Mouse (Mus musculus) embryo, embryonic 10 days (tissue): ENCODE data around the gene Mamdc2.

ENCODE experiments used
- DNase-seq: peaks from one replicate; pipeline ENCODE4 v3.0.0-alpha.2; 2015; ENCODE audit warnings: low spot score

Gene Mamdc2

DNA sequence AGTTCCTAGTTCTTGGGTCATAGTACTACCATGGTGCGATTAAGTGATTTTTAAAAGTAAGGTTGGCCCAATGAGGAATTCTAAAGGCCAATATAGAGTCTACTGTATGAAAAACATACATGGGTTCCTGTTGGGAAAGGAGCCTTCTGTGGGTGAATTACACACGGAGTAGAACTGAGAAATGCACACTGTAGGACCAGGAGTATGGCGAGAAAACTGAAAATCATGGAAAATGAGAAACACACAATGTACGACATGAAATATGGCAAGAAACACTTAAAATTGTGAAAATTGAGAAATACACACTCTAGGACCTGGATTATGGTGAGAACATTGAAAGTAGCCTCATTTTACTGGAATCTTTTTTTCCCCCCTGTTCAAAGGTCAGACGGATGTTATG, 91.0 kb downstream of the Mamdc2 start:
- DNase-seq, result no peak

DNA sequence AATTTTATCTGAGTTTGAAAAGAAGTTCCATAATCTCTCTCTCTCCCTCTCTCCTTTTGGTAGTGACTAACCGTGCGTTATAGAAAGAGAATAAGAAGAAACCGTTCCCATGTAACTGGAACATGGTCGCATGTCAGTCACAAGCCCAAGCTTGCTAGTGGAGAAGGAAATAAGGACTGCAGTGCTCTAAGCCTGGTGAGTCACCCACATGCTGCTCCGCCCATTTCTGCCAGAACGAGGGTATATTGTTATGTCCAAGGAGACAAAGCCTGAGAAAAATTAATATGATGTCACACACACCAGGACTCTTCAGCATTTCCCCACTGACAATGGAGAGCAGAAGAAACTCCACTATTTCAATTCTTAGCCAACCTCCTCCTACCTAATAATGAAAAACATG, 93.5 kb downstream of the Mamdc2 start:
- no peak for DNase-seq

DNA sequence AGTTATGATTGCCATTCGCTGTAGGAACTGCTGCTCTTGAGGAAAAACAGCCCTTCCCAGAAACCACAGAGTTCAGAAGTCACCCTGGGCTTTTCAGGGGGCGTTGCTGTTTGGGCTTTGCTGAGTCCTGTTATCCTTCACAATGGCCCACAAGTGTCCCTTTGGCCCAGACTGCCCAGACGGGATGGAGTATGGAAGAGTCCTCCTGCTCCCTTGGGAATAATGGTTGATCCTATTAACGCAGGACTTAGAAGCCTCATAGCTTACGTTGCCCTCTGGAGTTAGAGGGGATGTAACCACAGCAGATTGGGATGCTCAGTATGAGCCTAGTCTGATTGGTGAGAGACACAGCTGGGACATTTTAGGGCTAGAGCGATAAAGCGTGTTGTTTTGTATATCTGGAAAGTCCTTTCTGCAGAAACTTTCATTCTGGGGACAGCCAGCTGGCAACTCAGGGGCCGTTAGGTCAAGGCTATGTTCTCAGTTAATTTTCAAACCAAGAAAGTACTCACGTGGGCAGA, 94.3 kb downstream of the Mamdc2 start:
- peak; percentile 7 for DNase-seq

DNA sequence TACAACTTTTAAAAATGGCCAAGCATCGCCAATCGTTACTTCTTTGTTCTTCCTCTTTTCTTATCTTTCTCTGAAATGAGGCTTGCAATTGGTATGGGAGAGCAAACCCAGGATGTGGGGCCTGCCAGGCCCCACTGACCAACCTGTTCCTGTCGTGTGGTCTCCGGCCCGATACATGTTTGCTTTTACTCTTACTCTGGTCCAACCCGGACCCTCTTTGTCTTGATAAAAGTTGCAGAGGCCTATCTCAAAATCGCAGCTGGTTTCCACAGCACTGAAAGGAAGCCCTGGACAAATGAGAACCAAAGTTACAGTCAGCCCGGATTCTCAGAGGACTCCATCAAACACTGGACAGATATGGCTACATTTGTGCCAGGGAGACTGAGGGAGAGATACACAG, 95.1 kb downstream of the Mamdc2 start:
- no peak for DNase-seq

DNA sequence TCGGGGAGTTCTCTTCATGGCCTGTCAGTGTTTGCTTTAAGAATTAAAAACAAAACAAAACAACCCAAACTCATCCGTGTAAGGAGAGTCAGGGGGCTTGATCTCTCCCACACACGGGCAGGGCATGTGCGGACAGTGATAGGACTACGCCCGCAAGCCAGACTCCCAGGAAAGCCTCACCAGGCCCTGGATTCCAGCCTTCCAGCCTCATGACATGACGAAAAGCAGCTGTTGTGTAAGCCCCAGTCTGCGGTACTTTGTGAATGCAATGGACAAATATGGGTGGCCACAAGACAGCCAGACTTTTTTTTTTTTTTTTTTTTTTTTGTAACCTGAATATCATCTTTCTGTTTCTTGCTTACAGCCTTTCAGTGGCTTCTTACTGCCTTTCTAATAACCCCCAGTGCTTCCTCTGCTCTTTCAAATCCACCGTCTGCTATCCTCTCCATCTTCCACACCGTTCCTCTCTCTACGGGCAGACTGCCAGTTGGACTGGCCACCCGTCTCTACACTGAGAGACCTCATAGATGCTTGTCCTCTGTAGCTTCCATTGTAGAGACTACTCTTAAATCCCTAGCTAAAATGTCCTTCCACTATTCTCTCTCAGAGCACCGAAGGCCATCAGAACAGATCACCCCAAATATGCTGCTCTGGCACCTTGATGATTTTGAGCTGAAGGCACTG, 96.3 kb downstream of the Mamdc2 start:
- peak; percentile 25 for DNase-seq

DNA sequence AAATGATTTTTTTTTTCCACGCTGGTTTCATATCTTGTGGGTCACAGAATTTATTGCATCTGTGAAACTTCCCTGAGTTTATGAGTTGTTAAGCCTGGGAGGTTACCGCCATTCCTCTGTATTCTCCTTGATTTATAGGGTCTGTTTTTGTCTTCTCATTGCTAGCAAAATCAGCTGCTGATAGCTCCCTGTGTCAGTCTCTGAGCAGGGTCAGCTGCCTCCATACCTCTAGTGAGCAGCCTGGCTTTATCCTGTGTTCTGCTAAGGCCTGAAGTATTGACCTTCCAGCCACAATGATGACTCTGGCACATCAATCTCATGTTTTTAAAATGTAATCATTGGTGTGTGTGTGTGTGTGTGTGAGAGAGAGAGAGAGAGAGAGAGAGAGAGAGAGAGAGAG, 98.3 kb downstream of the Mamdc2 start:
- no peak for DNase-seq

DNA sequence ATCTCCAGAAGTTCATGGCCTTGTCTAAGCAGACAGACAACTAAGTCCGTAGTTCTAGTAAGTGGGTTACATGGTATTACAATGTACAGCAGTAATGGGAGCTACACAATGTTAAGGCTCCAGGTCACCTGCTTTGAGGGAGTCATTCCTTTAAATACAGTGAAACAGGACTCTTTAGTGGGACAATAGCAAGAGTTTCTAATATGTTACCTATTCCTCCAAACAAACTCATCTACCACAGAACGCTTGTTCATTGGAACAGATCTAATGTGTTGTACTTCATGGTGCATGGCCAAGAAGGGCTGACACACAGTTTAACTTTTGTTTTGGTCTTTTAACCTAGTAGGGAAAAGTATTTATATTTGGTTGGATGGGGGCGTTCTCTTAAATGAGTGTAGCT, 105.5 kb downstream of the Mamdc2 start:
- DNase-seq, result no peak

DNA sequence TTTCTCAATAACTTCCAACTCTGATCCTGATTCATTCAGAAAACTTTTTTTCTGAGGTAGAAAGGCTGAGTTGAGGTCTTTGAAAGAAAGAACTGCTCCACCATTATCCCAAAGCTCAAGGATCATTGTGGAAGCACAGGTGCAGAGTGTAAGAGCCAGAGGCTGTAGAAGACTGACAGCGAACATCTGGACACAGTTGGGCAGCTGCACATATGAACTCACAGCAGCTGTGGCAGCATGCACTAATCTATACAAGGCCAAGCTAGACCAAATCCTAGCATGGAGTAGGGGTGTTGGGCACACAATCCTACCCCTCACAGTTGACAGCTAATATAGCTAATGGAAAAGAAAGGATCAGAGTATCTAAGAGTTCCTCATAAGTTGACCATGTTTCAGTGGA, 115.4 kb downstream of the Mamdc2 start:
- no peak for DNase-seq

DNA sequence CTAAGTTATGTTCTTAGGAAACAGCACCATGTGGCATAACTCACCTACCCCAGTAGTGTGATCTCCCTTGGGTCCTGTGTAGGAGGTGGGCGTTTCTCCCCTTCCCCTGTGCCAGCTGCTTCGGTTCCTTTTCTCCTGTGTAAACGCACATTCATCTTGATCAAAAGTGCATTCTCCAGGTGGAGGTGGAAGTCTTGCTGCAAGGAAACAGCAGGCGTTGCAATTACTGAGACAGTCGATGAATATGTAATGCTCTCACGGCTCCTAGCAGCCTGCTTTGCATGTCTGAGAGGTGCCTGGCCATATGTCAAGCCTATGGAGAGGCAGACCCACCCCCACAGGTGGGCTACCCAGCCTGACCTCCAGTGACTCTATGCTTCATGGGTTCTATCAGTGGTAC, 117.4 kb downstream of the Mamdc2 start:
- no peak for DNase-seq

DNA sequence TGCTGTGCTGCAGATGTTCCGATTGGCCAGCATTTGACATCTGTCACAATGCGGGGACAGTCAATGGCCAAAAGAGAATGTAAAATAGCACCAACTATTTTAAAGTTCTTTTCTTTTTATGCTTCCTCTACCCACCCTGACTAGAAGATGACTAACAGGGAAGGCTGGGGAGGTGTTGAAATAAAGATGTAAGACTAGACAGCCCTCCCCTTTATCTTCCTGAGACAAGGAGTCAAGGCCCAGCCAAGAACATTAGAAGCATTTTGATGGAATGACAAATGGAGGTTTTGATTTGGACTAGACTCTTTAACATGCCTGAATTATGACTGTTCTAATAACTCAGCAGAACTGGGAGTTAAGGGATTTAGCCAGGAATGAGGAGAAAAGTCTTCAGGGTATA, 118.9 kb downstream of the Mamdc2 start:
- DNase-seq, result no peak

DNA sequence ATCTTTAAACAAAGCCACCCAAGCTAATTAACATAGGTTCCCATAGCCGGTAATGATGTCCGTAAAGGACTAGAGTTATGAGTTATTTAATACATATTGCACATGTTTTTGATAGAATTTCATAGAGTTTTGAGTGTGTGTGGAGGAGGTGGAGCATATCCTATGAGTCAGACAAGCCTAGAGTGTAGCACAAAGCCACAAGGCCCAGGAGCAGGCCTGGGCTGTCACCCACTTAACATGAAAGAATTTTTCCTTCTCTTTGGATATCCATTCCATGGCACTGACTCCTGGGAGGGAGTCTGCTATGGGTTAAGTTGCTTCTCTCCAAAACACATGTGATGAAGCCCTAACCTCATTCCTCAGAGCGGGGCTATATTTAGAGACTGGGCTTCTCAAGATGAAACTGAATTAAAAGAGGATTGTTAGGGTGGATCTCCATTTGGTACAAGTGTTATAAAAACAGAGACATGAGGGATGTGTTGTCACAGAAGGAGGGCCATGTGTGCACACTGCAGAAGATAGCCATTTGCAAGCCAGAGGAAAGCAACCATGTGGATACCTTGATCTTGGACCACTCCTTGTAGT, 121.1 kb downstream of the Mamdc2 start:
- DNase-seq, result no peak

DNA sequence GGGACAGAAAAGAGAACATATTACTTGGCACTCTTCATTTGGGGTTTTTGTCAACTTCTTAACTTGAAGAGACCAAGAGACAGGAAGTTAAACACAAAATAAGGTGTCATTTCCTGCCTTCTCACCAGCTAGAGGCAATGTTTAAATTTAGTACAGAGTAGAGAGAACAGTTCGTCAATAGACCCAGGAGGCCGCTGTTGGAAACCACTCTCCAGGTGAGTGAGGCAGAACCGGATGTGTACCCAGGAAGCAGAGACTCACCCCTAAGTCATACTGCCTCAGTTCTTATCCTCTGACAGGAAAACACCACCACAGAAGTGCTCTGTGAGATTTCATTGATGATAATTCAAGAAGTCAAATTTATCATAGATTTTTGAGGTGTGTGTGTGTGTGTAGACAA, 125.1 kb downstream of the Mamdc2 start:
- DNase-seq, result no peak

DNA sequence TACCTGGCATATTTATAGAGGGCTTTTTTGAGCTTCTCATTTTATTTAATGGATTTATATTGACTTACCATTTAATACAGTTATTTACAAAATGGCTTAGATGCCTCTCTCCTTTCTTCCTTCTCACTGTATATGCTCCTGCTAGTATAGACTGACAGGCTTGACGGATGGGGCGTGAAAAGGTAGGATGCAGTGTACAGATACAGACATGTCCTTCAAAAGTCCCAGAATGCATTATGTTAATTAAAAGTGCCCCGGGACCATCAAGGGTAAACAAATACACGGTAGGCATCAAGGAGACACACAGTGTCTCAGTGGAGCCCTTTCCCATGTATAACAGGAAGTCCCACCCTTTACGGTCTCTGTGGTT, 130.3 kb downstream of the Mamdc2 start:
- no peak for DNase-seq

DNA sequence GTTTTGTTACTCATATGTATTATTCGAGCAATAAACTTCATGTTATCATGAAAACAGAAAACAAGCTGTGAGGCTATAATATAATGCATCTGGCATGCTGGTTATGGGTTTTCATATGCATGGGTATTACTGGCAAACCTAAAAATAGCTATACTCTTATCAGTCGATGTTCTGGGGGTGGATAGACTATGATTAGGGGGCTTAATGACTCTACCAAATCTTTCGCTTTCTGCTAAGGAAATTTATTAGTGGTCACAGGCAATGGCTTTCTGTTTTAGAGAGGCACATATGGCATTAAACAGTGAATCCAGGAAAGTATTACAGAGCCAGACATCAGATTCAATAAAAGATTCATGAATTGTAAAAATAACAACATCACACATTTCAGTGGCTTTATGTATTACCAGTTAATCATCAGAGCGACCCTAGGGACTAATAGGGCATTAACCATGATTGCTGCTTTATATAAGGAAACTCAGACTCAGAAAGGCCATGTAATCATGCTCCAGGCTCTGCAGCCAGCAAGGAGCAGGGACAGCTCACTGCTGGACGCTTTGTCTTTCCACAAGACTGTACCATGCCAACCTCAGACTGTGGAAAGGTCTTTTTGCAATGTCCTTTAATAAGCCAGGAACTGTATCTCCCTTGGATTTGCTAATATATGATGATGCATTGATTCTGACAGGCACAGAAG, 130.8 kb downstream of the Mamdc2 start:
- no peak for DNase-seq

DNA sequence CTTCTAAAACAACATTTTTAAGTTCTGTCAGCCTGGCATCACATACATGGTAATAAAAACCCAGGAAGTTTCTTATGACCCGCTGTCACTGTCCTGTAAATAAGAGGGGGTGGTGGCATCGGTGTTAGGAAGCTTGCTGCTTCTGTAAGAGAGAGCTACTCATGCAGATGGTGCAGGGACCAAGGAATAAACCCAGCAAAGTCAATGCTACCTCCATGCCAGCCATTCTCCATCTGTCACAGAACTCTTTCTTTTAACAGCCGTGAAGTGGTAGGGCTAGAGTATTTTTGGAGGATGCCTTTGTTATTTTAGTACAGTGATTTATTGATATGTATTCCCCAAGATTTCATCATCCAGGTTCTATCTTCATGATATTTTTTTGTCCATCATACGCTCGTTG, 131.4 kb downstream of the Mamdc2 start:
- no peak for DNase-seq

DNA sequence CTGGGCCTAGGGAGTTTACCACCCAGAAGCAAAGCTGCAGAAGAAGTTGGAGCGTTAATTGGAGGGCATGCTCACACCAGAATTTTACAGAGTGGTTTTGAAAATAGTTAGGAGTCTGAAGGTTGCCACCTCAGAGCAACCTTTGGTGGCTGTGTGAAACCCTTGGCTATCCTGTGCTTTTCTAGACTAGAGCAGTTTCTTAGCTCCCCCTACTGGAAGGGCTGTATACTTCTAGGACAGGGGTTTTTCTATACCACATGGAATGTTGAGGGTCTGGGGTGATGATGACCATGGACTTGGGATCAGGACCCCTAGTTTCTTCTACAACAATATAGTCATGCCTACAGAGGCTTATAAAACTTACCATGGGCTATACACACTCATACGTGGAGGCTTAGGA, 138.3 kb downstream of the Mamdc2 start:
- no peak for DNase-seq

DNA sequence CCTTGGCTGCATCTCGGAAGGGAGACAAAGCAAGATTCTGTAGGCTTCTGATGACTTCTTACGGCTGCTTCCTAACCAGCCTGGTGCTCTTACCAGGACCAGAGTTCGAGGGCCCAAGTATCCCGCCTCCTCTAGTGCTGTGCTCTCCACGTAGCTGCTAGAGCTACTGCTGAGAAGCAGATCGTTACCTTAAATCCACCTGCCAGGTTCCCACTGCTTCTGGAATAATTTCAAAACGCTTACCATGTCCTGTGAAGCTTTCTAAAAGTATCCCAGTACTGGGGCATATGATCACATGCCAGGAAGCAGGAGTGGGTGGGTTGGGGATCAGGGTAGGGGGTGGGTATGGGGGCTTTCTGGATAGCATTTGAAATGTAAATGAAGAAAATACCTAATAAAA, 141.6 kb downstream of the Mamdc2 start:
- DNase-seq, result no peak

DNA sequence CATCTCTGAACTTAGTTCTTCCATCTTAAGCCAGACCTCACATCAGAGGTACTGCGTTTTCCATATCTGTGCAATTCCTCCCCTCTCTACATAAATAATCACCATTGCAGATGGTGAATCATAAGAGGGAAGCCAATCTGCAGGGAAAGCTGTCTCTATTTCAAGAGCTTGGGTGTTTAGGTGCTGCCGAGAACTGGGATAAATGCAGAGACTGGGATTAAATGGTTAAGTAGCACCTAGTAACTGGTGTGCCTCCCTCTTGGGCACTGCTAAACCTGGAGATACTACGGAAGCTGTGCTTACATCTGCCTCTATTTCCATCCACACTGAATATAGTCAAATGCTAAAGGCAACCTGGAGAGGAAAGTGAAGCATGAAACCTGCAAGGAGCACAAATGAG, 148.3 kb downstream of the Mamdc2 start:
- no peak for DNase-seq

DNA sequence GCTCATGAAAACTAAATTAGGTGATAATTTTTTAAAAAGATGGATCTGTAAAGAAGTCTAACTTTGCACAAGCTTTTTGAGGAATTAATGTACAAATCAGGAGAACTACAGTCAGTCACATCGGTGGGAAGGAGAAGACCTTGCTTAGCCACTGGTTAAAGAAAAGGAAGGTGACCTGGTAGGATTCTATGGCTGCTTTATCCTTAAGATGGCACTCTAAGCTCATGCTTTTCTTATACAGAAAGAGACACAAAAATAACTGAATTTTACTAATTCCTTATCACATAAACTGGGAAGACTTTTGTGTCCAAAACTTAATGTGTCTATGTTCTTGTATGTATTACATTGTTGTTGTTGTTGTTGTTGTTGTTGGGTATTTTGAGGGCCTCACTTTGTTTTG, 149.3 kb downstream of the Mamdc2 start:
- no peak for DNase-seq

DNA sequence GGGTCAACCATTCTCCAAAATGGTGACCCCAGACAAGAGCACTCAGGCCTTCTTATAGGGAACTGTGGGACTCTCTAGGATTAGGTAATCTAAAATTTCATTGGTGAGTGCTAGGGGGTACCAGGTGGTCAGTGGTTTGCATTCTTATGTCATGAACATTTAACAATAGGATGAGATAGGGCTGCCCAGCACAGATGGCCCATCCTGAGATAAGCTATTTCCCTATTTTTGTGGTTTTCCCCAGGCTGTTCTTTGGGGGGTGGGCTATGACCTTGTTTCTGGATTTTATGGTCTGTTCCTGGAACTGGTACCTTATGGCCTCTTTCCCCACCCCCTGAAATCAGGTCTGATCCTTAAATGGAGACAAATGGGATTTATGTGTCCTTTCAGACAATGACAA, 151.1 kb downstream of the Mamdc2 start:
- DNase-seq, result no peak

DNA sequence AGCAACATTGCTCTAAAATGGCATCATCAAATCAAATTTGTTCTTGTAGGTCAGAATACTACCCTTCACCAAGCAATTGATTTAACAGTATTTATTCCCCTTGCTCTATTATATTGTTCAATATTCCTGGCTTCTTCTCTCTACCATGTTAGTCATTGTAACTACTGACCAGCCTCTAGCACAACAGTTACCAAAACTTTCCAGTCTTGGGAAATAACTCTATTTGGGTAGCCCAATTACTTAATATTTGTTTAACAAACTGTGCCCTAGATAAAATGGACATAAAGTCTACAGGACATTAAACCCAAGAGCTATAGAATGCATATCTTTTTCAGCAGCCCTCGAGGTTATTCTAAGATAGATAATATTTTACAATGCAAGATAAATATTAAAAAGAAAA, 159.0 kb downstream of the Mamdc2 start:
- no peak for DNase-seq

DNA sequence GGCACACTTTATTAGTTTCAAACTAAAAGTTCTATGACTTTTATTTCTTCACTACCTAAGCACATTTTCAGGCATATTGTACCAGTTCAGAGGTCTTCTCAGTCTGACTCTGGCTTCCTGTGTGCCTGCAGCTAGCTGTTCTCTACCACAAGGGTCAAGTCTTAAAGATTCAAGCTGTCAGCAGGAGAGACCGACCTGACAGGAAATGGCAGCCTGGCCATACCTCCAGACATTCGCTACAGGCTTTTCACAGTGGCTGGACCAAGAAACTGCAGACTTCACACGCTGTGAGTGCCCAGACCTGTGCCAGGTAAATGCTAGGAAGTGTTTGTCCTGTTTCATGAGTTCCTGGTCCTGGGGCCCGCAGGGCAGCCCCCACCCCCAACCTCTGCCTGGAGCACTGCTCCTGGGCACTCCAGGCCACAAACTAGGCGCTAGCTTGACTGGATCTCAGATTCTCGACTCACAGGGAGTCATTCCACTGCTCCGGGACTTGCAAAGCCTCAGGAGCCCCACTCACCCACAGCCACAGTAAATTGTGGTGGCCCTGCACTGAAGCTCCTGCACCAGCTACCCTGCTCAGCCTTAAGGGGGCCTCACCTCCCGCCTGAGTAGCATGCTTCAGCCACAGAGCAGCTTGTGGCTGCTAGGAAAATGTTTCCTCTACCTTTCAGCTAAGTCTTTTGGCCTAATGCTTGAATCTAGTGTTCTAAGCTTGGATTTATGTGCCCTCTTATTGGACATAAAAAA, 166.2 kb downstream of the Mamdc2 start:
- DNase-seq, result peak; percentile 26
